Comparison of ENCODE assay signal across 8 mouse cellular contexts in genomic region chr16:94536417-94537158, GRCm38 (mm10). TPM values are rescaled to one million over a fixed set of nuclear protein-coding genes. Genes with fewer than 3 reads are reported as not detected.
DNase-seq lines count a peak whose midpoint lies in the region; ATAC-seq and TF ChIP-seq lines count a peak whose summit lies in the region.

No protein-coding gene starts in this region.

- WGBS in lung, adult 2 months = 60% methylated on average over 7 of the region's 7 CpGs
- 54% methylated on average over 7 of the region's 7 CpGs for WGBS in small intestine, adult 2 months
- 83% methylated on average over 7 of the region's 7 CpGs for WGBS in midbrain, embryonic 15.5 days

- TF ChIP-seq POLR2A in lung, adult 2 months (IDR thresholded peaks at IDR 0.05; ENCODE audit: borderline replicate concordance, extremely low read depth, low read depth, low read length) = no peak
- TF ChIP-seq POLR2A in small intestine, adult 2 months (IDR thresholded peaks at IDR 0.05; ENCODE audit: low read depth, low read length) = no peak

- H3K9ac ChIP-seq in midbrain, embryonic 15.5 days = no peak overlapping the region

- H3K27me3 ChIP-seq in small intestine, adult 2 months (ENCODE audit: control insufficient read depth, insufficient read depth, low read length) = no peaks in the 10 kb centered on the region
- no peaks in the 10 kb centered on the region for H3K27me3 ChIP-seq in midbrain, embryonic 15.5 days (replicated peaks)

- DNase-seq in lung, adult 18-20 months = peak; percentile 27 to 57
- no peak for DNase-seq in lung, adult 2 months
- peak; percentile 64 for DNase-seq in gastrocnemius, postnatal 25 days
- DNase-seq in kidney, postnatal 10 days = peak; percentile 41
- no peak for DNase-seq in right cerebral cortex, postnatal 14 days
- DNase-seq in testis, postnatal 10 days (ENCODE audit: low spot score) = no peak

- H3K4me3 ChIP-seq in lung, adult 2 months (replicated peaks; ENCODE audit: extremely low read depth, low read depth, low read length) = no peak overlapping the region
- no peak overlapping the region for H3K4me3 ChIP-seq in small intestine, adult 2 months (ENCODE audit: low read depth, low read length)
- no peak overlapping the region for H3K4me3 ChIP-seq in midbrain, embryonic 15.5 days

- H3K9me3 ChIP-seq in midbrain, embryonic 15.5 days = no peaks in the 10 kb centered on the region

- ATAC-seq in midbrain, embryonic 15.5 days (replicated peaks) = no peak

- peaks cover 2% of the 10 kb centered on the region; the same call in 1 of the 2 replicates for H3K4me1 ChIP-seq in lung, adult 2 months (ENCODE audit: control insufficient read depth, insufficient read depth, low read length)
- H3K4me1 ChIP-seq in small intestine, adult 2 months (ENCODE audit: control insufficient read depth, insufficient read depth, insufficient read length, low read length) = peaks cover 13% of the 10 kb centered on the region
- H3K4me1 ChIP-seq in midbrain, embryonic 15.5 days = no peaks in the 10 kb centered on the region

- no peak for TF ChIP-seq CTCF in lung, adult 2 months (IDR thresholded peaks at IDR 0.05; ENCODE audit: insufficient read depth, low read length)
- TF ChIP-seq CTCF in small intestine, adult 2 months (IDR thresholded peaks at IDR 0.05; ENCODE audit: extremely low read depth, insufficient read length, insufficient replicate concordance, low read depth, low read length) = no peak

- peak overlapping the region; percentile 52 for H3K27ac ChIP-seq in small intestine, adult 2 months (ENCODE audit: insufficient read depth, low read depth, low read length)
- H3K27ac ChIP-seq in midbrain, embryonic 15.5 days = no peak overlapping the region

- no peak overlapping the region for H3K4me2 ChIP-seq in midbrain, embryonic 15.5 days

- H3K36me3 ChIP-seq in small intestine, adult 2 months (ENCODE audit: control insufficient read depth, insufficient read depth, low read length) = no peaks in the 10 kb centered on the region
- no peaks in the 10 kb centered on the region for H3K36me3 ChIP-seq in midbrain, embryonic 15.5 days (replicated peaks)

RNA-seq across cellular contexts. Expression of gene Vps26c, which starts 10.0 kb away (rescaled TPM):
- polyA plus RNA-seq in lung, adult 2 months (2012; rRNA removed) = 25.8 and 40.7 TPM in 2 replicates
- 10 to 100 TPM in 1 of 2 experiments, 1 to 10 TPM in 1; 9.4 to 10.3 TPM for total RNA-seq in gastrocnemius, postnatal 25 days (2021)
- 13.6 and 16.6 TPM in 2 replicates for polyA plus RNA-seq in small intestine, adult 2 months (2012; rRNA removed)
- polyA plus RNA-seq in midbrain, embryonic 15.5 days (2015; fragmentation: Nextera tagmentation; extraction: Ambion mirVana) = 79.8 and 91.8 TPM in 2 replicates

RNA-seq across cellular contexts. Expression of gene Dyrk1a, which starts 33.2 kb away (rescaled TPM):
- polyA plus RNA-seq in lung, adult 2 months (2012; rRNA removed) = 26.1 and 32.4 TPM in 2 replicates
- total RNA-seq in gastrocnemius, postnatal 25 days (2021) = 10 to 100 TPM; 71.9 to 72.3 TPM
- 15.9 and 32.1 TPM in 2 replicates for polyA plus RNA-seq in small intestine, adult 2 months (2012; rRNA removed)
- polyA plus RNA-seq in midbrain, embryonic 15.5 days (2015; fragmentation: Nextera tagmentation; extraction: Ambion mirVana) = 11.1 and 11.7 TPM in 2 replicates

Comparison
In these comparisons a context has a peak if more than half of its experiments do, and no peak if none do; other contexts are left out.
1. DNase-seq: peak in lung, adult 18-20 months (2 of 2), gastrocnemius, postnatal 25 days (single experiment) and kidney, postnatal 10 days (single experiment); none in lung, adult 2 months (single experiment), right cerebral cortex, postnatal 14 days (single experiment) and testis, postnatal 10 days (single experiment).